8 mouse cellular contexts compared by ENCODE assay signal in the genomic region with DNA sequence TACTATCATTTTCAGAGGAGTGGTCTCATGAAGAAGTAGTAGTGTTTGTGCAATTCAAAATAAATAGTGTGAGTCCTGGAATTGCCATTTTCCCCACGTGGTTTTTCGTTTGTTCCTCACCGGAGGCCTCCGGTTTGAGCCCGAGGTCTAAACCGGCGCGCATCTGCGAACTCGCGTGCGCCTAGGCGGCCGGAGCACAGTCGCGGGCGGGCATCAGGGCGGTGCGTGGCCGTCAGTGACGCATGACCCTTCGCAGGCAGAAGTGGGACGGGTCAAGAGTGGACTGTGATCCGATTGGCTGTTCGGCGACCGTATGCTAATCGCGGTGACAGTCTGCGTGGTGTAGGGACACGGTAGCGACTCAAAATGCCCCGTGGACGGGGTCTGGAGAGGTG. TPM values are rescaled to one million over a fixed set of nuclear protein-coding genes. Genes with fewer than 3 reads are reported as not detected.
A peak's percentile ranks its signal among the peaks of the same experiment; 100 is the strongest.
DNase-seq lines count a peak whose midpoint lies in the region; ATAC-seq lines count a peak whose summit lies in the region.
"Not testable (repeated sequence)": the region's sequence is repeated elsewhere in the genome, so short reads cannot be mapped to it uniquely, and the experiment has no call there.

No protein-coding gene starts in this region.

- not testable (repeated sequence) for H3K36me3 ChIP-seq in hindbrain, embryonic 15.5 days

- peak; percentile 96 for ATAC-seq in hindbrain, embryonic 15.5 days (ENCODE audit: low FRiP score, low read depth)

- H3K9me3 ChIP-seq in hindbrain, embryonic 15.5 days = not testable (repeated sequence)

- H3K4me3 ChIP-seq in hindbrain, embryonic 15.5 days = peak overlapping the region; percentile 41

- H3K4me2 ChIP-seq in hindbrain, embryonic 15.5 days = peak overlapping the region; percentile 68

- H3K4me1 ChIP-seq in hindbrain, embryonic 15.5 days (replicated peaks) = not testable (repeated sequence)

- under 1% methylated on average over 31 of the region's 34 CpGs for WGBS in hindbrain, embryonic 15.5 days

- DNase-seq in T-cell, adult 2 months (ENCODE audit: low spot score) = peak; percentile 71
- DNase-seq in cerebellum, postnatal 4 days (ENCODE audit: low spot score in 2 of 2) = peak; percentile 79 to 89
- peak; percentile 98 for DNase-seq in gastrocnemius, adult 18-20 months (ENCODE audit: low spot score)
- DNase-seq in left cerebral cortex, adult 11 months (ENCODE audit: low spot score) = peak; percentile 91
- DNase-seq in lung, postnatal 25 days (ENCODE audit: low spot score) = peak; percentile 98
- DNase-seq in retina, embryonic 14.5 days (ENCODE audit: low spot score) = peak; percentile 75
- DNase-seq in thymus, postnatal 25 days = peak; percentile 85

- peak overlapping the region; percentile 84 for H3K27ac ChIP-seq in hindbrain, embryonic 15.5 days (replicated peaks)

- peak overlapping the region; percentile 47 for H3K9ac ChIP-seq in hindbrain, embryonic 15.5 days

- H3K27me3 ChIP-seq in hindbrain, embryonic 15.5 days = not testable (repeated sequence)

RNA-seq across cellular contexts. Expression of a gene that starts 43.2 kb away (rescaled TPM):
- total RNA-seq in gastrocnemius, adult 18-20 months (2021) = under 1 TPM; 0.14 TPM
- polyA plus RNA-seq in hindbrain, embryonic 15.5 days (2015; fragmentation: Nextera tagmentation; extraction: Ambion mirVana) = 1.7 and 1.9 TPM in 2 replicates

RNA-seq across cellular contexts. Expression of a gene that starts 43.3 kb away (rescaled TPM):
- total RNA-seq in gastrocnemius, adult 18-20 months (2021) = under 1 TPM; 0.17 to 0.18 TPM
- polyA plus RNA-seq in hindbrain, embryonic 15.5 days (2015; fragmentation: Nextera tagmentation; extraction: Ambion mirVana) = 4.7 and 4.9 TPM in 2 replicates

Comparison
In these comparisons a context has a peak if more than half of its experiments do, and no peak if none do; other contexts are left out.
1. Peak in every context shown above with its lines: DNase-seq, ATAC-seq, H3K4me3 ChIP-seq and H3K27ac ChIP-seq.